Mouse (Mus musculus): ENCODE measurements at regions not wholly inside any gene's neighbourhood (a gene's known extent, or its start where the extent isn't known, plus 50 kb on each side); places are given as distances from the start of the nearest gene placed in this dataset.

- no peak for DNase-seq
Measured at GRCm38 (mm10) chr13:118849541-118849940, 179.9 kb downstream of the Fgf10 start.

- no peak for DNase-seq
Measured at GRCm38 (mm10) chr13:118850708-118851107, 181.1 kb downstream of the Fgf10 start.

- DNase-seq: no peak
Measured at GRCm38 (mm10) chr13:118886339-118886810, 216.8 kb downstream of the Fgf10 start.

GRCm38 (mm10) chr13:118895079-118895478 is 225.5 kb downstream of the Fgf10 start:
- DNase-seq: no peak

- no peak for DNase-seq
Measured at GRCm38 (mm10) chr13:118901950-118902349, 232.4 kb downstream of the Fgf10 start.

- DNase-seq: no peak
Measured at GRCm38 (mm10) chr13:118910351-118910750, 240.8 kb downstream of the Fgf10 start.

- no peak for DNase-seq
Measured at GRCm38 (mm10) chr13:118940786-118941185, 271.2 kb downstream of the Fgf10 start.

- no peak for DNase-seq
Measured at GRCm38 (mm10) chr13:118966120-118966676, 296.6 kb downstream of the Fgf10 start.

- DNase-seq: no peak
Measured at GRCm38 (mm10) chr13:118967707-118968106, 298.1 kb downstream of the Fgf10 start.

GRCm38 (mm10) chr13:118975008-118975407 is 305.4 kb downstream of the Fgf10 start:
- no peak for DNase-seq

- DNase-seq: no peak
Measured at GRCm38 (mm10) chr13:118975519-118975918, 305.9 kb downstream of the Fgf10 start.

- DNase-seq: no peak
Measured at GRCm38 (mm10) chr13:118979505-118979904, 309.9 kb downstream of the Fgf10 start.

GRCm38 (mm10) chr13:118981196-118981810 is 311.7 kb downstream of the Fgf10 start:
- DNase-seq: no peak

- no peak for DNase-seq
Measured at GRCm38 (mm10) chr13:118985285-118985684, 315.7 kb downstream of the Fgf10 start.

- DNase-seq: no peak
Measured at GRCm38 (mm10) chr13:119025305-119025975, 355.8 kb downstream of the Fgf10 start.

GRCm38 (mm10) chr13:119039616-119040015 is 370.0 kb downstream of the Fgf10 start:
- no peak for DNase-seq

- no peak for DNase-seq
Measured at GRCm38 (mm10) chr13:119045112-119045511, 375.5 kb downstream of the Fgf10 start.

GRCm38 (mm10) chr13:119068745-119069580 is 359.4 kb upstream of the Paip1 start:
- no peak for DNase-seq

- DNase-seq: no peak
Measured at GRCm38 (mm10) chr13:119069581-119069936, 358.8 kb upstream of the Paip1 start.

- DNase-seq: no peak
Measured at GRCm38 (mm10) chr13:119079243-119079642, 349.2 kb upstream of the Paip1 start.

GRCm38 (mm10) chr13:119081691-119082090 is 346.7 kb upstream of the Paip1 start:
- no peak for DNase-seq

GRCm38 (mm10) chr13:119117906-119118305 is 310.5 kb upstream of the Paip1 start:
- no peak for DNase-seq

- DNase-seq: no peak
Measured at GRCm38 (mm10) chr13:119118382-119118781, 310.0 kb upstream of the Paip1 start.

All from cerebellum, adult 9-10 months (tissue).